Mouse (Mus musculus) liver, postnatal 0 days (tissue): ENCODE data around the gene Gpr139.

ENCODE experiments used
- CTCF ChIP-seq: sonication (generic); IDR thresholded peaks from 2 replicates; pipeline ENCODE4 v1.5.1; 2016; ENCODE audit warnings: antibody characterized with exemption, low read depth
- EP300 ChIP-seq: IDR thresholded peaks from 2 replicates; pipeline ENCODE4 v1.6.1; 2016; ENCODE audit warnings: antibody characterized with exemption, low read depth, mild to moderate bottlenecking

- TF ChIP-seq EP300 = no peak
- no peak for TF ChIP-seq CTCF
Observed at GRCm38 (mm10) chr7:119207251-119207650, 22.8 kb upstream of the Gpr139 start.
